Mouse (Mus musculus): ENCODE measurements around the gene Cntn4.

DNA sequence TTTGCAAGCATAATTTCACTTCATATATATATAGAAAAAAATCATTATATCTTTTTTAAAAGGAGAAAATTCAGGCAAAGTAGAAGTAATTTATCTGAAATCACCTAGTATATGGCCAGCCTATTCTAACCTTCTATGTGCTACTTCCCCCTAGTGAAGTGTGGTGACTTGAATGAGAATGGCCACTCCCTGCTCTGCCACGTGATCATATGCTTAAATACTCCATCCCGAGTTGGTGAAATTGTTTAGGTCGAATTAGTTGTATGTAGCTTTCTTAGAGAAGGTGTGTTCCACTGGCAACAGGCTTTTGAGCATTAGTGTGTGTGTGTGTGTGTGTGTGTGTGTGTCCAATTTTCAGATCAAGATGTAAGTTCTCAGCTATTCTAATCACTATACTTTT, 730.6 kb downstream of the Cntn4 start:
- TF ChIP-seq CTCF (IDR thresholded peaks at IDR 0.05; ENCODE audit: borderline replicate concordance, extremely low read depth, insufficient read depth, insufficient read length) (no peak), POLR2A (IDR thresholded peaks at IDR 0.05; ENCODE audit: borderline replicate concordance, extremely low read depth, insufficient read depth, insufficient read length, poor library complexity, severe bottlenecking) (no peak)

Data from brain, embryonic 14.5 days (tissue).